Comparison of ENCODE assay signal across 15 mouse cellular contexts in genomic region chr11:21168828-21169607, GRCm38 (mm10).
DNase-seq lines count a peak whose midpoint lies in the region; ATAC-seq and TF ChIP-seq lines count a peak whose summit lies in the region.
"Had no signal": no experiment of that assay in that cellular context is flagged by ENCODE, and none has a peak within 500 bp of the region (broad histone marks: within the 10 kb centered on the region; RNA-seq: fewer than 3 reads in every experiment).

No protein-coding gene starts in this region.

- H3K9me3 ChIP-seq in ES-Bruce4 (replicated peaks; ENCODE audit: control insufficient read depth, insufficient read depth, low read length, poor library complexity, severe bottlenecking) = no peaks in the 10 kb centered on the region; the same call in 1 of the 2 replicates
- peaks cover 5% of the 10 kb centered on the region; the same call in 1 of the 2 replicates for H3K9me3 ChIP-seq in kidney, embryonic 16.5 days (ENCODE audit: low read length)
- H3K9me3 ChIP-seq: heart, embryonic 10.5 days; limb, embryonic 13.5 days; midbrain, embryonic 12.5 days had no signal

- no peak for TF ChIP-seq EP300 in ES-Bruce4 (IDR thresholded peaks at IDR 0.05; ENCODE audit: insufficient read depth, low read depth, low read length)

- peak; percentile 38 for DNase-seq in kidney, adult 2 months
- DNase-seq in kidney, adult 11 months = no peak
- DNase-seq in MN1 (ENCODE audit: low spot score) = peak; percentile 51
- no peak for DNase-seq in lung, postnatal 14 days
- DNase-seq: cerebellum, adult 18-20 months; heart, postnatal 14 days; thymus, postnatal 25 days had no signal

- ATAC-seq in kidney, embryonic 16.5 days (ENCODE audit: low FRiP score, low TSS enrichment) = peak; percentile 17; the same call in 1 of the 2 replicates
- ATAC-seq in erythroblast, adult 5-6 weeks (replicated peaks; ENCODE audit: low FRiP score, poor library complexity, severe bottlenecking) = no peak
- ATAC-seq: Patski had no signal

- no peak overlapping the region for H3K27ac ChIP-seq in kidney, adult 2 months (ENCODE audit: insufficient read depth, low read depth, low read length)
- peak overlapping the region; percentile 84 for H3K27ac ChIP-seq in ES-Bruce4 (ENCODE audit: insufficient read depth, low read length)
- peak overlapping the region; percentile 41 for H3K27ac ChIP-seq in kidney, embryonic 16.5 days (ENCODE audit: low read length)
- H3K27ac ChIP-seq: embryonic facial prominence, embryonic 15.5 days; heart, embryonic 10.5 days; limb, embryonic 13.5 days; midbrain, embryonic 12.5 days had no signal

- H3K4me2 ChIP-seq in kidney, embryonic 16.5 days (replicated peaks; ENCODE audit: low read depth, low read length) = no peak overlapping the region
- H3K4me2 ChIP-seq: embryonic facial prominence, embryonic 15.5 days; limb, embryonic 13.5 days; midbrain, embryonic 12.5 days had no signal

- no peaks in the 10 kb centered on the region for H3K4me1 ChIP-seq in kidney, adult 2 months (ENCODE audit: control insufficient read depth, insufficient read depth, low read length)
- H3K4me1 ChIP-seq in ES-Bruce4 (ENCODE audit: control insufficient read depth, insufficient read depth, low read length) = peaks cover 3% of the 10 kb centered on the region
- H3K4me1 ChIP-seq in kidney, embryonic 16.5 days (ENCODE audit: insufficient read depth, low read length) = peaks cover 8% of the 10 kb centered on the region; the same call in 1 of the 2 replicates

- 0 out of 2 replicates have a peak overlapping the region, but pooled peaks have one; percentile 10 for H3K9ac ChIP-seq in ES-Bruce4 (ENCODE audit: low read depth, poor library complexity, severe bottlenecking)
- no peak overlapping the region for H3K9ac ChIP-seq in kidney, embryonic 16.5 days (replicated peaks; ENCODE audit: low read length)
- H3K9ac ChIP-seq: embryonic facial prominence, embryonic 15.5 days; limb, embryonic 13.5 days; midbrain, embryonic 12.5 days had no signal

- no peaks in the 10 kb centered on the region for H3K27me3 ChIP-seq in kidney, adult 2 months (replicated peaks; ENCODE audit: control insufficient read depth, insufficient read depth, low read length)
- no peaks in the 10 kb centered on the region for H3K27me3 ChIP-seq in ES-Bruce4 (ENCODE audit: control insufficient read depth, insufficient read depth, low read length, poor library complexity, severe bottlenecking)
- no peaks in the 10 kb centered on the region for H3K27me3 ChIP-seq in kidney, embryonic 16.5 days (ENCODE audit: insufficient read depth, low read length)
- H3K27me3 ChIP-seq: embryonic facial prominence, embryonic 15.5 days; limb, embryonic 13.5 days; midbrain, embryonic 12.5 days; Patski had no signal

- TF ChIP-seq CTCF in kidney, adult 2 months (conservative IDR thresholded peaks at IDR 0.05; ENCODE audit: insufficient read depth, insufficient read length, low read depth, low read length) = no peak
- TF ChIP-seq CTCF in ES-Bruce4 (IDR thresholded peaks at IDR 0.05; ENCODE audit: low read depth, low read length) = no peak

- H3K4me3 ChIP-seq in kidney, adult 2 months (ENCODE audit: insufficient read depth, low read depth, low read length) = no peak overlapping the region
- H3K4me3 ChIP-seq in ES-Bruce4 (ENCODE audit: low read depth, low read length) = no peak overlapping the region
- no peak overlapping the region for H3K4me3 ChIP-seq in kidney, embryonic 16.5 days (ENCODE audit: low read length)
- H3K4me3 ChIP-seq: embryonic facial prominence, embryonic 15.5 days; heart, embryonic 10.5 days; limb, embryonic 13.5 days; midbrain, embryonic 12.5 days had no signal

- 78% methylated on average over 6 of the region's 6 CpGs for WGBS in kidney, adult 2 months
- WGBS in kidney, embryonic 16.5 days = 63% methylated on average over 6 of the region's 6 CpGs

- no peaks in the 10 kb centered on the region for H3K36me3 ChIP-seq in kidney, adult 2 months (ENCODE audit: control insufficient read depth, insufficient read depth, low read length)
- no peaks in the 10 kb centered on the region for H3K36me3 ChIP-seq in ES-Bruce4 (ENCODE audit: control insufficient read depth, insufficient read depth, low read length, poor library complexity, severe bottlenecking)
- H3K36me3 ChIP-seq in kidney, embryonic 16.5 days (ENCODE audit: insufficient read depth, low read length) = no peaks in the 10 kb centered on the region
- H3K36me3 ChIP-seq: embryonic facial prominence, embryonic 15.5 days; heart, embryonic 10.5 days; limb, embryonic 13.5 days; midbrain, embryonic 12.5 days had no signal

- no peak for TF ChIP-seq POLR2A in kidney, adult 2 months (IDR thresholded peaks at IDR 0.05; ENCODE audit: low read depth, low read length)
- no peak for TF ChIP-seq POLR2A in ES-Bruce4 (IDR thresholded peaks at IDR 0.05; ENCODE audit: insufficient read depth, low read length)

Comparison
In these comparisons a context has a peak if more than half of its experiments do, and no peak if none do; other contexts are left out.
1. DNase-seq: peak in kidney, adult 2 months (single experiment) and MN1 (single experiment); none in kidney, adult 11 months (single experiment) and lung, postnatal 14 days (single experiment).